Mouse (Mus musculus) common myeloid progenitor, adult 5-6 weeks (primary cell): Measurements from ENCODE around the gene Ldlrap1. TPM values are rescaled to one million over a fixed set of nuclear protein-coding genes. Genes with fewer than 3 reads are reported as not detected.
A peak's percentile ranks its signal among the peaks of the same experiment; 100 is the strongest.

Experiments used
- ATAC-seq: replicated peaks from 2 replicates; pipeline ENCODE4 v1.8.0; 2016; ENCODE audit warnings: low read depth, mild to moderate bottlenecking, moderate TSS enrichment, inconsistent platforms; ENCODE audit not compliant: poor library complexity, severe bottlenecking
- total RNA-seq: library from RNA; stranded (forward); fragments of 200-1000, 187-1606 nt; gene quantifications from 2 replicates; pipeline ENCODE4 v1.2.3, GENCODE M21; 2017

The Ldlrap1 gene
- total RNA-seq, 1 experiment from 2014 or later = 9.6 TPM

DNA sequence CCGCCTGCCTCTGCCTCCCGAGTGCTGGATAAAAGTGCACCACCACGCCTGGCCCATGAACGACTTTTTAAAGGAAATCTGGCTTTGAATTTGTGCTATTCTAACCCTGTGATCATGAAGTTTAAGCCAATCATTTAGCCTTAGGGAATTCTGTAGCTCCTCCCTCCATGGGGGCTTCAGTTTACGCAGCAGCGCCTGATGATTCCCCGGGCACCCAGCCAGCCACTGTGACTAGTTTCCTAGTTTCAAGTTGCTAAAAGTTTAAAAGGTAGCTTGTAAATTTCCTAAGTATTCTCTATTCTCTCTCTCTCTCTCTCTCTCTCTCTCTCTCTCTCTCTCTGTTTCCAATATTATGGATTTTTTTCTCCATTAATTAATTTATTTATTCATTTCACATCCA, 8.4 kb upstream of the Ldlrap1 start:
- no peak for ATAC-seq

DNA sequence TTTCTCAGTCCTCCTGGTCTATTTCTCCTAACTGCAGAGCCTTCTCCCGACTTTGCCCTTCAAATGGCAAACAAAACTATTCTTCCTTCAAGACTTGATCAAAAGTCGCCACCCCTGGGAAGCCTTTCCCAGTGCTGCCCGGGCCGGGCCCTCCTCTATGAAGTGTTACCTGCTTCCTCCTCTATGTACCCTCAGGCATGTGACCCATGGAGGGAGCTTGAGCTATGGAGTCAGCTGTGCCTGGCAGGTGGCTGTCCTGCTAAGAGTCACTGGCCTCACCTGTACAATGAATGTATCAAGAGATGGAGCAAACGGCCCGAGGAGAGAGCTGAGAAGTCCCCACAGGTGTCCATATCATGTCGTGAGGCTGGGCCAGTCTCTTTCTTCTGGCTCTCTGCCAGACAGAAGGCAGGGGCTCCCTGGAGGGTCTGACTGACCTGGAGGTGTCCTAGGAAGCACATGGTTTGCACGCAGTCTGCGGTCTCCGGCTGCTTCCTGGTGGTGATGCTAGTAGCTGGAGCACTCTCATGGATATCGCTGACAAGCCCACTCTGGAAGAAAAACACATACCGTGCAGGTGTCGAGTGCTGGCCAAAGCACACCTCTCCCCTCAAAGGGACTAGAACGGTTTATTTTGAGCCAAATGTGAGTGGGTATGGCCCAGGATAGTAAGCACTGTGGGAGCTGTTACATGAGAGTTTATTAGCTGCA, 7.6 kb upstream of the Ldlrap1 start:
- no peak for ATAC-seq

DNA sequence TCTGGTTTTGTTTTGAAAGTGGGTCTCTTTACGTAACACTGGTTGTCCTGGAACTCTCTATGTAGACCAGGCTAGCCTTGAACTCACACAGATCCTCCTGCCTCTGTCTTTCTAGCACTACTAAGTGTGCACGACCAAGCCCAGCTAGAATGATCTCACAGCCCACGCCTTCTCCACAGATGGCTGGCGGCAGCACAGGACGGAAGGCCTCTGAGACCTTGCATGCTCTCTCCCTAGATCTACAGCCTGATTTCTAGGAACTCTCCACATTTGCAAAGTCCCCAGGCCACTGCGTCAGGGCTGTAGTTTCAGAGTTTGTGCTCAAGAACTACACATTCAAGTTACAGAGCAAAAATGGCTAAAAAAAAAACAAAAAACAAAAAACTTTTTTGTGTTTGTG, 6.3 kb upstream of the Ldlrap1 start:
- no peak for ATAC-seq

DNA sequence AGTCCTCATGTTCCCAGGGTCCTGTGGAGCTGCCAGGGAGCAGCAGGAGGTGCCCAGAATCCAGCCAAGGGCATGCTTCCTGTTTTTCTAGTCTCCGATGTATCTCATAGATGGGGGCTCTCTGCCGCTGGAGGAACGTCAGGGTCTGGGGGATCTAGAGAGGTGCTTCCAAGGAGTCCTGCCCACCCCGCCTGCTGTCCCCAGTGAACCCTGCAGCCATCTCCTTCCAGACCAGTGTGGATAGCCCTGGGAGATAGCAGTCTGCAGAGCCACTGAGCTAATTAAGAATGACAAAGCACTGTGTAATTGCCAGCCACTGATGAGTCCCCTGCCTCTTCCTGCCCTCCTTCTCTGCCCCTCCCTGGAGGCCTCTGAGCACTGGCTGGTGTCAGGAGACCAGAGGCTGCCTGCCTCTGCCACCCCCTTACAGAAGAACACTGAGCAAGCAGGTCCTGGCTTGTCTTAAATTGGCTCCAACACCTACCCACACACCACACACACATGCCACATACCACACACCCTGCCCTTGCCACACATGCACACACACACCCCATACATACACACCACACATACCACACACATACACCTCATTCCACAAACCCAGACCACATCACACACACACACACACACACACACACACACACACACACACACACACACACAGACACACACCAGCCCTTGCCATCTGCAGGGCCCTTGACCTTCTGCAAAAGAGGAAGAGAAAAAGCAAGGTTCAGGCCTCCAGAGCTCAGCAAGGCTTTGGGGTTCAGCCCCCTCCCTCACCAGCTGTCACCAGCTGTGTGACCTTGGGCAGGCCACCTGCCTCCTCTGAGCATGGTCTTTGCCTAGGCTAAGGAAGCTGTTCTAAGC, 5.2 kb upstream of the Ldlrap1 start:
- peak; percentile 76 for ATAC-seq

DNA sequence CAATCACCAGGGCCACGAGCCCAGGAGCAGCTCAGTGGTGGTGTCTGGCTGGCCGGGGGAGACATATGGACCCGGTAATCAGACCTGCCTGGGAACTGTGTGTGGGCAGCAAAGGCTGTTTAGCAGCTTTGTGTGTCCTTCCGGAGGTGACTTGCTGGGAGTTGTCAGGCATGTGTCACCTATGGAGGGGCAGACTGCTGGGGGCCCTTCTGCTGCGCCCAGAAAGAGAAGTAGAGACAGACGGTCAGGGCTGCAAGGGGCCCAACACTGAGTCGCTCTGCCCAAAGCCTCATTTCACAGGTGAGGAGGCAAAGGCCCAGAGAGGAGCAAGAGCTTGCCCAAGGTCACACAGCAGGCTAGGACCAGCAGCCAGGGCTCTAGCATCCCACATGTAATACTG, 2.1 kb upstream of the Ldlrap1 start:
- ATAC-seq = no peak

DNA sequence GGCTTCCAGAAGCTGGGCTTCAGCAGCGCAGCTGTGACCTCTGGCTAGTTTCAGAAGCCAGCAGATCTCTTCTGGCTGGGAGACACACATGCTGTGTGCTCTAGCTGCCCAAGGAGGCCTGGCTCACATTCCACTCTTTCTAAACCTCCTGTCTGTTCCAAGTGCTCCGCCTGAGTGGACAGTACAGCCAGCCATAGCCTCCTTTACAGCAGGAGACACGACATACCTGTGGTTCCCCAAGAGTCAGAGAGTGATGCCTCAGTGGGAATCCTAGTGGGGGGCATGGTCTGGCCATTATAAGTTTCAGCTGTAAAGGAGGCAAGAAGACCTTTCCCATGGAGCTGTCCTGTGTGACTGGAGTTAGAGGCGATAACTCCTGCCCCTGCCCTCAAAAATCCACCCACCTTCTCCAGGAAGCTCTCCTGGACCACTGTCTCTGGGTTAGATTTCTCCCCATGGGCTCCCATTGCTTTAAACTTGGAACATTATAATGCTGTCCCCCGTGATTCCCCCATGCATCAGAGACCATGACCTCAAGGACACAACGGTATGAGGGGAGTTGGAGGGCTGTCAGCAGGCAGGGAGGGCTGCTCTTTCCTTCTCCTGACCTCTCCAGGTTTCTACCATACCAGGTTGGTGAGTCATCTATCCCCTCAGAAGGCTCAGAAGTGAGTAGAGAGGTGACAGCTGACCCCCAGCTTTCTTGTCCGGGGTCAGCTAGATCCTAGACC, 1.4 kb upstream of the Ldlrap1 start:
- no peak for ATAC-seq

DNA sequence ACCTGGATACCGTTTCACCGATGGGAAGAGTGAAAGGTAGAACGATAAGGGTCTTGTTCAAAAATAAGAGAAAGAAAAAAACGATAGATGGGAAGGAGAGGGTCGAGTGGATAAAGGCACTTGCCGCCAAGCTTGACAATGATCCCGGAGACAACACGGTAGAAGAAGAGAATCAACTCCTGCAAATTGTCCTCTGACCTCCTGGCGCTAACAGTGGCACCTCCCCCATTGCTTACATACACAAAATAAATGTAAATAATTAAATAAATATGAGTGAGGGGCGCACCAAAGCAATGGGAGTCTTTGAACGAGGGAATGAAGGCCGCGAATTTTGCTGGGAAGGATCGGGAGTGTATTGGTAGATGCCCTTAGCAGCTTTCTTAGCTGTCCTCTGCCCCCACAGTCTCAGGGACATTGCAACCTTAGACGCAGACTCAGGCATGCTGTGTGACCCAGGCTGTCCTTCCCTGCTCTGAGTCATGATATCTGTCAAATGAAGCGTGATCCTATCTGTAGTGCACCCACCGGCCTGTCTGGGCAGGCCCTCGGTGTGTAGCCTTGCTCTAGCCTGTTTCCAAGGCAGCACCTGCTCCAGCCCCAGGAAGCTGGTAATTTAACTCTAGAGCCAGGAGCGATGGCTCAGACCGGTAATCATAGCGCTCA, 533 bp upstream of the Ldlrap1 start:
- no peak for ATAC-seq

DNA sequence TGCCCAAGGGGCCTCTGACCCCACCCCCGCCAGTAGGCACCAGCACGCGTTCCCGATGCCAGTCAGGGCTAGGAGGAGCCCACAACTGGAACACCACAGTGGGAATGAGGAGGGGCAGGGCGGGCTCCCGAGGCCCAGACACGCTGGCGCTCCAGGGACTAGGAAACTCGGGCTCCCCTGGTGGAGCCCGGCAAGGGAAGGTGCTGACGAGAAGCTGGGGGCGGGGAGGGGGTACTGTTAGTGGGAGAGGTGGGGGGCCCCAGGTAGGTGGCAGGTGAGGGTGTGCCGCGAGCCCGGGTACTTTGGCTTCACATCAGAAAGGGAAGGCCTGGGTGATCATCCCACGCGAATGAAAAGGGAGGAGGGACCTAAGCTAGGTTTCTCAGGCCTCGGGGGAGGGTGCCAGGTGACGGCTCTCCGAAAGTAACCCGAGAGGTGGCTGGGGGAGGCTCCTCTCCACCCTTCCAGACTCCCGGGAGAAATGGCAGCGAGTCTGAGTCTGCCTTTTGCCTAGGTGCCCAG, 859 bp downstream of the Ldlrap1 start:
- no peak for ATAC-seq

DNA sequence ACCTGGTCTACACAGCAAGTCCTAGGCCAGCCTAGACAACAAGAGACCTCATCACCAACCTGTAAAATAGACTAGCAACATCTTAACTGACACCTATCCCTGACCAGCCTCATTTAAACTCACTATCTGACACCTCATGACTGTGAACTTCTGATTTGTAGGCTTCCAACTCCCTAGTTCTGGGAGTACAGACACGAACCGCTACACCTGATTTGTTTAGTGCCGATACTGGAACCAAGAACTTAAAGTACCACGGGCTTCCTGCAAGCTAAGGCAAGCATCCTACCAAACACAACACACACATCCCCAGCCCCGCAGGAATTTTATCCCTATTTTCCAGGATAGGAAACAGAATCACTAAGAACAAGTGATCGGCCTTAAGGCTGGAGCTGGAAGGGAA, 1.5 kb downstream of the Ldlrap1 start:
- no peak for ATAC-seq

DNA sequence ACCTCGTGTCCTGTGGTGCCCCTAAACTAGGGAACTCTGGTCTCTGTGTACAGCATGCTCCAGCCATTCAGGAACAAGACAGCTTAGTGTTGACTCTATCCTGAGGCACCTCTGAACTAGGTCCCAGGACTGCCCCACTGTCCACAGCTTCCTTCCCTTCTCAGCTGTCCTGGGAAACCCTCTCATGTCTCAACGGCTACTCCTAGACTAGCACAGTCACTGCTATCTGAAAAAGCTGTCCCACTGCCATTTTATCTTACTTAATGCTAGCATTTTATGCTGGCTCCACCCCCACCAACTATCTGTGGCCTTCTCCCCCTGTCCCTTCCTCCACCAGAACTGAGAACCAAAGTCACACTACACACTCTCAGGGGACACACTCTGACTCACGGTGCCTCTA, 3.5 kb downstream of the Ldlrap1 start:
- ATAC-seq = 0 out of 2 replicates have a peak, but pooled peaks have one; percentile 3

DNA sequence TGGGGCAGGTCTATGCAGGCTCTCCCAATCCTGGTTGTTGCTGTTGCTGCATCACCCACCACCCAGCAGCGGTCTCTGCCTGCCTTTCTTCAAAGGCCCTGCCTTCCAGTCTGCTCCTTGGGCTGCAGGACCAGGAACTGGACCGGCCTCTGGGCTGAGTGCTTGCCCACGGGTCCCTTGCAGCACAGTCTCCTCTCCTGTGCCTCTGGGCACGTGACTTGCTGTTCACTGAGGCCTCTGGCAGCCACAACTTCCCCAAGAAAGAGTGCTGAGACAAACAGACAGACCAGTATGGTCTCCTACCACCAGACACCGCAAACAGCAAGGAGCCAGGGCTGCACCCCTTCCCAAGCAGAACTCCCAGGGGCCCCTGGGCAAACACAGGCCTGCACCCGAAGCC, 5.5 kb downstream of the Ldlrap1 start:
- ATAC-seq = peak; percentile 31

DNA sequence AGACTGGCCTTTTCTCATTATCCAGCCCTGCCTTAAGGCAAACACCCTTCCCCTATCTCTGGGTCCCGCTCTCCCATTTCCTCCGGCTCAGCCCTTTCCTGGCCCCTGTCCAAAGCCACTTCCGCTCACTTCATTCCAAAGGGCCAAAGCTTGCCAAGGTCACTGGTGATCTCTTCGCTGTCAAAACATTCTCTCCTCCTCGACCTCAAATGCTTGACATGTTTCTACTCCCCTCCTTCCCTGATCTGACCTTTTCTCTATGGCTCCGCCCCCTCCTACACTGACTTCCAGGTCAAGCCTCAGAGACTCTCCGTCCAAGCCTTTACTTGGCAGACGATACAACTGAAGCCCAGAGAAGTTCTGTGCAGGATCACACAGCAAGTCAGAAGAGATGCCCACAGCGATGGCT, 7.0 kb downstream of the Ldlrap1 start:
- peak; percentile 16 for ATAC-seq

DNA sequence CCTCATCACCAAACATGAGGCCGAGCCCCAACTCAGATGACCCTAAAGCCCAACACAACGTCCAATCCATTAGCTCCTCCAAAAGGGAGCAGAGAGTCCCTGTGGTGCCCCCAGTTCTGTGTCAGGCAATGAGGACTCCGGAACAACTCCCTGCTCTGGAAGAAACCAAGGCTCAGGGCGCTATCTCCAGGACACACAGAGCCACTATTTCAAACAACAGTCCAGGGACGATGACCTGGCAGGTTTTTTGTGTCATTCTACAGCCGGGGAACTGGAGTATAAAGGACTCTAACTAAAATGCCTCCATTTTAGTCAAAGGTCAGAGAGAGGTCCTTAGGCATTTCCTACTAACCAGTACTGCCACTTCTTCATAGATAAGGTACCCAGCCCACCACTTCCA, 7.5 kb downstream of the Ldlrap1 start:
- no peak for ATAC-seq

DNA sequence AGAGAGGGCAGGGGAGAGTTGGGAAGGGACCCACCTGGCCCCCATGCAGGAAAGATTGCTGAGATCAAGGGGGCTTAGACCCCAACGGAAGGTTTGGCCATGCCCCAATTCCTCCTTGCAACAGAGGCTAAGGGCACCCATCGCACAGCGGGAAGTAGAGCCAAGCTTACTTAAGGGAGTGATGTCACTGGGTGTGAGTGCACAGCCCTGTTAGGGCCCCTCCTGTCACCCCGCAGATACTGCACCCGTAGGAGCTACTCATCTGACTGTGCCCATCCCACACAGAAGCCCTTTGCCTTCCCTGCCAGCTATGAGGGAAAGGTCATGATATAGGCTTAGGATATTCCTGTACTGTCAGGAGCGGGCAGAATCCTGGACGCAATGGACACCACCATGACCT, 8.3 kb downstream of the Ldlrap1 start:
- no peak for ATAC-seq

DNA sequence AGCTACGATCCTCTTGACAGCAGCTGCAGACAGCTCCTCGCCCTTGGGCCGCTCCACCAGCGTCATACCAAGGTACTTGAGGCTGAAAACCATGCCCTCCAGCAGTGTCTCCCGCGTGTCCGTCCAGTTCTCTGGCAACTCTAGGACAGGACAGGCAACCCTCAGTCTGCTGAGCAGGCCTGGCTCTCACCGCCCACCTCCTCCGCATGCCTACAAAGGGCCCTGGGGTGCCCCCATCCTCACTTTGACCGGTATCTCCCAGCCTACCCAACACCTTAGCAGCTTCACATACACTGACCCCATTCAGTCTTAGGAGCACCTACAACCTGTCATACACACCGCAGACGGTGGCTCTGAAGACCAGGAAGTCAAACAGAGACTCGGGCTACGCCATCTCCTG, 8.9 kb downstream of the Ldlrap1 start:
- ATAC-seq = no peak

DNA sequence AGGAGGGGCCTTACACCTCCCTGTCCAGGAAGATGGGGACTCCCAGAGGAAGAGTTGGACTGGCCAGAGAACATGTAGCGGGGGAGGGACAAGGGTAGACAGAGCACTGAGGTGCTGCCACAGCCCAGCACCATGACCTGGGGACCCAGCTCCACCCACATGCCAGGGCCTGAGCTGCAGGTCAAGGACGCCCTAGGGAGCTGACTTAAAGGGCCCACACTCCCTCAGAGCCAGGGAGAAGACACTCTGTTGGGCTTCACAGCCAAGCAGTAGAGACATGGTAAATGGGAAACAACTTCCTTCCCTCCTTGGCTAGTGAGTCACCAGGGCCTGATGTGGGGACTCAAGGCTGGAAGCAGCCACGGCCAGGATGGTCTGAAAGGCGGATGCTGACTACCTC, 9.5 kb downstream of the Ldlrap1 start:
- no peak for ATAC-seq

DNA sequence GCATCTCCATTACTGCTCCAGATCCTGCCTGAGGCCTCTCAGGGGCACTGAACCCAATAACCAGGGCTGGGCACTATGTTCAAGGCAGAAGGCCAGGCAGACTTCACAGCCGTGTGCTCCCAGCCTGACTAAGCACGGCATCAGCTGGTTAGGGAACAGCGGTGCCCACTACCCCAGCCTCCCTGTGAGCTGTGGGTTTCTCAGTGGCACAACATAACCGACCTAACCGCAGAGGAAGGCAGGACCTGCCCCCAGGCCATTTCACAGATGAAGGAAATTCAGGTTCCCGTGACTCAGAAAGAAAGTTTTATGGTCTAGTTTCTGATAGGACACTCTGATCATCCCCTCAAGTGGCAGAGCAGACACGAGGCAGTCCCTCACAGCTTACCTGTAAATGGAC, 10.9 kb downstream of the Ldlrap1 start:
- no peak for ATAC-seq

DNA sequence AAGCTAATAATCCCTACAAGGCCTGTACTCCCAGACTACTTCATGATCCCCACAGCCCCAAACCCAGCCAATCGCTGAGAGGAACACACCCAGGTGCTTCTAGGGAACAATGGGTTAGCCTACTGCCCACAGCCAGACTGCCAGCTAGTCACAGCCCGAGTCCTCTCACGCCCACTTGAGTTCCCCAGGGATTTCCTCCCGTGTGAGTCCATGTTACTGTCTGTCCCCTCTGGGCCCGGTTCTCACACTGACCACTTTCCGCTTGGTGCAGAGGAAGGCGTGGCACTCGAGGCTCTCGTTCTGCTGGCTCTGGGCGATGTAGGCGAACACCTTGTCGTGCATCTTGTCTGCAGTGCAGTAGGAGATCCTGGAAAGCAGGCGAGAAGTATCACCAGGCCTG, 12.9 kb downstream of the Ldlrap1 start:
- no peak for ATAC-seq

DNA sequence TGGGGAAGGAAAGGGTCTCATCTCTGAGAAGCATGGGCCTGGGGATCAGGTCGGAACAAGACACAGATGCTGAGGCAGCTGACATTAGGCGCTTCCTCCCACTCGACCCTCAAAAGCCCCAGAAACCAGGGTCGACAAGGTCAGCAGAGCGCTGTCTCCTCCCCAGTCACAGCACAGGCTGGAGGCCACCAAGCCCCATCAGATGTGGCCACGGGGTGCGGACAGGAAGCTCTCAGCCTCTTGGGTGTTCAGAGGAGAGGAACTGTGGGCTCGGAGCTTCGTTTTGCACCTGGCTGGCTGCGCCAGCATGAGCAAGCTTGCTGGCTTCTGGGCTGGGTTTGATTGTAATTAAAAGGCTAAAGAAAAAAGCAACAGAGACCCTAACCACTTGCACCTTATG, 13.5 kb downstream of the Ldlrap1 start:
- no peak for ATAC-seq
